Mouse (Mus musculus) brain, embryonic 14.5 days (tissue): ENCODE measurements around the gene Scn1b.

Experiments
- CTCF ChIP-seq: fragments of 200-500 bp; IDR thresholded peaks from 2 replicates; pipeline ENCODE4 v1.5.1; 2012; ENCODE audit warnings: inconsistent platforms, mild to moderate bottlenecking, moderate library complexity, borderline replicate concordance; ENCODE audit not compliant: insufficient read depth, insufficient read length; ENCODE audit errors: extremely low read depth
- POLR2A ChIP-seq: fragments of 200-500 bp; IDR thresholded peaks from 2 replicates; pipeline ENCODE4 v1.6.1; 2012; ENCODE audit warnings: mild to moderate bottlenecking, inconsistent platforms, borderline replicate concordance; ENCODE audit not compliant: poor library complexity, insufficient read depth, insufficient read length, severe bottlenecking; ENCODE audit errors: extremely low read depth

- TF ChIP-seq CTCF (no peak), POLR2A (no peak)
Measured at GRCm38 (mm10) chr7:31175096-31175495, 48.3 kb upstream of the Scn1b start.
